Mouse (Mus musculus): ENCODE data around the gene Dok3. TPM values are rescaled to one million over a fixed set of nuclear protein-coding genes. Genes with fewer than 3 reads are reported as not detected.

The Dok3 gene
- polyA plus RNA-seq, 1 experiment: 21.9 TPM

GRCm38 (mm10) chr13:55535796-55536193, 6.7 kb upstream of the Dok3 start:
- H3K36me3 ChIP-seq (ENCODE audit: control insufficient read depth, insufficient read depth, low read length): peaks cover 20% of the 10 kb centered on the region
- 20% methylated on average over 17 of the region's 17 CpGs for WGBS
- H3K27ac ChIP-seq (ENCODE audit: control insufficient read depth, insufficient read depth, low read length): no peak overlapping the region
- DNase-seq: no peak
- TF ChIP-seq POLR2A (IDR thresholded peaks at IDR 0.05; ENCODE audit: control insufficient read depth, extremely low read depth, insufficient read depth, low read length, poor library complexity): no peak
- TF ChIP-seq CTCF (IDR thresholded peaks at IDR 0.05; ENCODE audit: borderline replicate concordance, control insufficient read depth, extremely low read depth, insufficient read depth, low read length, poor library complexity): no peak
- H3K27me3 ChIP-seq (ENCODE audit: control insufficient read depth, insufficient read depth, low read length): no peaks in the 10 kb centered on the region
- peak overlapping the region; percentile 70 for H3K4me3 ChIP-seq (ENCODE audit: control insufficient read depth, insufficient read depth, low read length)
- peaks cover 10% of the 10 kb centered on the region for H3K4me1 ChIP-seq (replicated peaks; ENCODE audit: control insufficient read depth, insufficient read depth, low read length)

DNA sequence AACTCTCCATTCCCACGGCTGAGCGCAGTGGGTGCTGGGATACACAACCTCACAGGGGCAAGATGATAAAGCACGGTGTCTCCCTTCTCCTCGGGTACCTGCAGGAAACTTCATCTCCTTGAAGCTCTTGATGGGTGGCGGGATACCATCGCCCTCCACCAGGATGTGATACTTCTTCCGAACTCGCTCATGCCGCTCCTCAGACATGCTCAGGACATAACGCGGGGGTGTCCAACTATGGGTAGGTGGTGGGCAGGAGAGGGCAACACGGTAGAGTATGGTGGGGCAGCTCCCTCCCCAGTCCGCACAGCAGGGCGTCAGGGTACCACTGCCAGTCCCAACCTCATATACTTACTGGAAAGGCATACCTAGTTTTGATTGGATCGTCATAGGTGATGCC, 6.1 kb upstream of the Dok3 start:
- Histone ChIP-seq H3K4me1 (replicated peaks; ENCODE audit: control insufficient read depth, insufficient read depth, low read length) (peaks cover 10% of the 10 kb centered on the region), H3K27me3 (ENCODE audit: control insufficient read depth, insufficient read depth, low read length) (no peaks in the 10 kb centered on the region), H3K27ac (ENCODE audit: control insufficient read depth, insufficient read depth, low read length) (no peak overlapping the region), H3K36me3 (ENCODE audit: control insufficient read depth, insufficient read depth, low read length) (peaks cover 25% of the 10 kb centered on the region), H3K4me3 (ENCODE audit: control insufficient read depth, insufficient read depth, low read length) (no peak overlapping the region)
- no peak for TF ChIP-seq CTCF (IDR thresholded peaks at IDR 0.05; ENCODE audit: borderline replicate concordance, control insufficient read depth, extremely low read depth, insufficient read depth, low read length, poor library complexity)
- TF ChIP-seq POLR2A (IDR thresholded peaks at IDR 0.05; ENCODE audit: control insufficient read depth, extremely low read depth, insufficient read depth, low read length, poor library complexity): no peak
- DNase-seq: no peak
- 91% methylated on average over 15 of the region's 15 CpGs for WGBS

- peaks cover 15% of the 10 kb centered on the region for H3K36me3 ChIP-seq (ENCODE audit: control insufficient read depth, insufficient read depth, low read length)
- no peak overlapping the region for H3K4me3 ChIP-seq (ENCODE audit: control insufficient read depth, insufficient read depth, low read length)
- no peak overlapping the region for H3K27ac ChIP-seq (ENCODE audit: control insufficient read depth, insufficient read depth, low read length)
- no peaks in the 10 kb centered on the region for H3K27me3 ChIP-seq (ENCODE audit: control insufficient read depth, insufficient read depth, low read length)
- TF ChIP-seq CTCF (IDR thresholded peaks at IDR 0.05; ENCODE audit: borderline replicate concordance, control insufficient read depth, extremely low read depth, insufficient read depth, low read length, poor library complexity) (no peak), POLR2A (IDR thresholded peaks at IDR 0.05; ENCODE audit: control insufficient read depth, extremely low read depth, insufficient read depth, low read length, poor library complexity) (no peak)
- no peak for DNase-seq
- H3K4me1 ChIP-seq (replicated peaks; ENCODE audit: control insufficient read depth, insufficient read depth, low read length): peaks cover 6% of the 10 kb centered on the region; the same call in 1 of the 2 replicates
- 15% methylated on average over 18 of the region's 18 CpGs for WGBS
These were observed 993 bp downstream of the Dok3 start for GRCm38 (mm10) chr13:55527834-55528772.

DNA sequence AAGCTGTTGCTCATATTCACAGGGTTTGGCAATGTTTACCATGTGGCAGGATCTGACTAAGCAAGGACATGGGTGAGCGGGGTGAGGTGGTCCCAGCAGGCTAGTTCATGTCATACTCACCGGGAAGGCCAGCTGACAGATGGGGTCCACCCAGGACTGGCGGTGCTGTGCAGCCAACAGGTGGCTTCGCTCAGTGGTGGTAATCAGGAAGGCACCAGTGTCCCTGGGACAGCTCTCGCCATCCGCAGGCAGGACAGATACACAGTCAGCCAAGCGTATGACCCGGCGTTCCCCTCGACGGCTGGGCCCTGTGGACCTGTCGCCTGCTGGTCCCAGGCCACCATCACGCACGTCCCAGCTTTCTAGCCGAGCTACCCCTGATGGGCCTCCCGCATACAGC, 1.9 kb downstream of the Dok3 start:
- TF ChIP-seq CTCF (IDR thresholded peaks at IDR 0.05; ENCODE audit: borderline replicate concordance, control insufficient read depth, extremely low read depth, insufficient read depth, low read length, poor library complexity) (no peak), POLR2A (IDR thresholded peaks at IDR 0.05; ENCODE audit: control insufficient read depth, extremely low read depth, insufficient read depth, low read length, poor library complexity) (no peak)
- no peak overlapping the region for H3K27ac ChIP-seq (ENCODE audit: control insufficient read depth, insufficient read depth, low read length)
- 94% methylated on average over 16 of the region's 16 CpGs for WGBS
- no peak overlapping the region for H3K4me3 ChIP-seq (ENCODE audit: control insufficient read depth, insufficient read depth, low read length)
- H3K36me3 ChIP-seq (ENCODE audit: control insufficient read depth, insufficient read depth, low read length): peaks cover 15% of the 10 kb centered on the region
- no peaks in the 10 kb centered on the region for H3K27me3 ChIP-seq (ENCODE audit: control insufficient read depth, insufficient read depth, low read length)
- H3K4me1 ChIP-seq (replicated peaks; ENCODE audit: control insufficient read depth, insufficient read depth, low read length): peaks cover 6% of the 10 kb centered on the region; the same call in 1 of the 2 replicates
- DNase-seq: no peak

GRCm38 (mm10) chr13:55525733-55526553, 3.2 kb downstream of the Dok3 start:
- TF ChIP-seq CTCF (IDR thresholded peaks at IDR 0.05; ENCODE audit: borderline replicate concordance, control insufficient read depth, extremely low read depth, insufficient read depth, low read length, poor library complexity) (no peak), POLR2A (IDR thresholded peaks at IDR 0.05; ENCODE audit: control insufficient read depth, extremely low read depth, insufficient read depth, low read length, poor library complexity) (no peak)
- Histone ChIP-seq H3K27ac (ENCODE audit: control insufficient read depth, insufficient read depth, low read length) (no peak overlapping the region), H3K27me3 (ENCODE audit: control insufficient read depth, insufficient read depth, low read length) (no peaks in the 10 kb centered on the region), H3K36me3 (ENCODE audit: control insufficient read depth, insufficient read depth, low read length) (peaks cover 10% of the 10 kb centered on the region), H3K4me3 (ENCODE audit: control insufficient read depth, insufficient read depth, low read length) (no peak overlapping the region), H3K4me1 (replicated peaks; ENCODE audit: control insufficient read depth, insufficient read depth, low read length) (peaks cover 6% of the 10 kb centered on the region; the same call in 1 of the 2 replicates)
- DNase-seq: no peak
- 71% methylated on average over 16 of the region's 16 CpGs for WGBS

- H3K27ac ChIP-seq (ENCODE audit: control insufficient read depth, insufficient read depth, low read length): no peak overlapping the region
- 97% methylated on average over 23 of the region's 23 CpGs for WGBS
- no peaks in the 10 kb centered on the region for H3K36me3 ChIP-seq (ENCODE audit: control insufficient read depth, insufficient read depth, low read length)
- H3K4me1 ChIP-seq (replicated peaks; ENCODE audit: control insufficient read depth, insufficient read depth, low read length): peaks cover 6% of the 10 kb centered on the region; the same call in 1 of the 2 replicates
- DNase-seq: no peak
- no peak for TF ChIP-seq POLR2A (IDR thresholded peaks at IDR 0.05; ENCODE audit: control insufficient read depth, extremely low read depth, insufficient read depth, low read length, poor library complexity)
- TF ChIP-seq CTCF (IDR thresholded peaks at IDR 0.05; ENCODE audit: borderline replicate concordance, control insufficient read depth, extremely low read depth, insufficient read depth, low read length, poor library complexity): no peak
- no peak overlapping the region for H3K4me3 ChIP-seq (ENCODE audit: control insufficient read depth, insufficient read depth, low read length)
- no peaks in the 10 kb centered on the region for H3K27me3 ChIP-seq (ENCODE audit: control insufficient read depth, insufficient read depth, low read length)
These were observed 5.0 kb downstream of the Dok3 start for GRCm38 (mm10) chr13:55523951-55524600.

Data from thymus, adult 2 months (tissue).